Mouse (Mus musculus): Measurements from ENCODE around the gene Slc16a7.

GRCm38 (mm10) chr10:125346364-125346763, 42.9 kb downstream of the Slc16a7 start:
- TF ChIP-seq CTCF (IDR thresholded peaks at IDR 0.05; ENCODE audit: borderline replicate concordance, control insufficient read depth, extremely low read depth, insufficient read depth, low read length, poor library complexity): no peak
- TF ChIP-seq POLR2A (IDR thresholded peaks at IDR 0.05; ENCODE audit: control insufficient read depth, extremely low read depth, insufficient read depth, low read length, poor library complexity): no peak

All from thymus, adult 2 months (tissue).